Mouse (Mus musculus) intestine, postnatal 0 days (tissue): ENCODE measurements around the gene Tsx. TPM values are rescaled to one million over a fixed set of nuclear protein-coding genes. Genes with fewer than 3 reads are reported as not detected.

Experiments
- ATAC-seq: fragments of 200-750 bp; cut with Nextera tagmentation; 2 replicates; pipeline ENCODE4 v1.8.0; 2017; ENCODE audit warnings: mild to moderate bottlenecking, moderate TSS enrichment, moderate library complexity
- H3K27ac ChIP-seq: fragments of 300-500 bp; sonication (generic); 2 replicates; pipeline ENCODE4 v1.5.1; 2014; ENCODE audit warnings: mild to moderate bottlenecking, low read depth, low read length, moderate library complexity
- H3K27me3 ChIP-seq: fragments of 300-500 bp; sonication (generic); replicated peaks from 2 replicates; pipeline ENCODE4 v1.6.1; 2014; ENCODE audit warnings: low read length, mixed read lengths; ENCODE audit not compliant: control insufficient read depth, insufficient read depth
- H3K36me3 ChIP-seq: fragments of 300-500 bp; sonication (generic); 2 replicates; pipeline ENCODE4 v1.6.1; 2014; ENCODE audit warnings: mild to moderate bottlenecking, moderate library complexity; ENCODE audit not compliant: control insufficient read depth, insufficient read depth
- H3K4me1 ChIP-seq: fragments of 300-500 bp; sonication (generic); replicated peaks from 2 replicates; pipeline ENCODE4 v1.6.1; 2014; ENCODE audit warnings: antibody characterized with exemption, low read length, mixed read lengths; ENCODE audit not compliant: control insufficient read depth, insufficient read depth
- H3K4me2 ChIP-seq: fragments of 300-500 bp; sonication (generic); replicated peaks from 2 replicates; pipeline ENCODE4 v1.6.1; 2014; ENCODE audit warnings: low read depth, mild to moderate bottlenecking, moderate library complexity
- H3K4me3 ChIP-seq: fragments of 300-500 bp; sonication (generic); 2 replicates; pipeline ENCODE4 v1.5.1; 2014; ENCODE audit warnings: low read depth, low read length
- H3K9ac ChIP-seq: fragments of 300-500 bp; sonication (generic); 2 replicates; pipeline ENCODE4 v1.6.1; 2014; ENCODE audit warnings: mild to moderate bottlenecking, low read depth, low read length
- H3K9me3 ChIP-seq: fragments of 300-500 bp; sonication (generic); 2 replicates; pipeline ENCODE4 v1.6.1; 2016; ENCODE audit warnings: mixed run types; ENCODE audit not compliant: control insufficient read depth
- CTCF ChIP-seq: sonication (generic); IDR thresholded peaks from 2 replicates; pipeline ENCODE4 v1.5.1; 2016; ENCODE audit warnings: low read depth, mild to moderate bottlenecking, control low read depth, antibody characterized with exemption, moderate library complexity
- WGBS: fragments of 180-500 bp; shearing (Covaris S2); extraction: QIAGEN DNeasy Blood & Tissue Kit; methylation state at CpG from one replicate; pipeline ENCODE4 v1.1.7; 2014; 5-methylcytosine and 5-hydroxymethylcytosine counted together
- polyA plus RNA-seq: library from polyadenylated mRNA; unstranded; fragments of >200 nt; fragmentation: Nextera tagmentation; extraction: Ambion mirVana; gene quantifications from 2 replicates; pipeline ENCODE4 v1.2.1, GENCODE M21; 2015

Gene Tsx
- polyA plus RNA-seq, 1 experiment from 2014 or later, result 0.25 TPM

- Histone ChIP-seq H3K4me3 (no peak overlapping the region), H3K27ac (no peak overlapping the region), H3K4me1 (no peaks in the 10 kb centered on the region), H3K36me3 (no peaks in the 10 kb centered on the region), H3K9me3 (no peaks in the 10 kb centered on the region), H3K27me3 (no peaks in the 10 kb centered on the region), H3K4me2 (no peak overlapping the region), H3K9ac (no peak overlapping the region)
- ATAC-seq, result no peak
- peak; percentile 48 for TF ChIP-seq CTCF
- 68% methylated on average over 5 of the region's 5 CpGs for WGBS
These were observed 45.8 kb downstream of the Tsx start for GRCm38 (mm10) chrX:103460056-103460455.

GRCm38 (mm10) chrX:103468998-103469397 lies 54.7 kb downstream of the Tsx start:
- Histone ChIP-seq H3K27me3 (no peaks in the 10 kb centered on the region), H3K4me3 (no peak overlapping the region), H3K4me2 (no peak overlapping the region), H3K9ac (no peak overlapping the region), H3K27ac (no peak overlapping the region), H3K36me3 (no peaks in the 10 kb centered on the region), H3K9me3 (no peaks in the 10 kb centered on the region), H3K4me1 (no peaks in the 10 kb centered on the region)
- TF ChIP-seq CTCF, result peak; percentile 30; the same call in 1 of the 2 replicates
- 66% methylated on average over 2 of the region's 2 CpGs for WGBS
- no peak for ATAC-seq

- Histone ChIP-seq H3K36me3 (no peaks in the 10 kb centered on the region), H3K27me3 (no peaks in the 10 kb centered on the region)
These were observed 58.1 kb downstream of the Tsx start for GRCm38 (mm10) chrX:103472346-103472745.

More at GRCm38 (mm10) chrX:103472346-103472745, 58.1 kb downstream of the Tsx start:
- H3K9ac ChIP-seq, result no peak overlapping the region
- no peaks in the 10 kb centered on the region for H3K4me1 ChIP-seq
- WGBS, result 77% methylated on average over 3 of the region's 3 CpGs
- H3K4me2 ChIP-seq, result no peak overlapping the region
- no peak overlapping the region for H3K4me3 ChIP-seq
- no peak overlapping the region for H3K27ac ChIP-seq
- H3K9me3 ChIP-seq, result no peaks in the 10 kb centered on the region
- TF ChIP-seq CTCF, result no peak
- ATAC-seq, result no peak

Other genes with a start within 250 kb of the Tsx start
- gene Nap1l2, start 227.8 kb upstream of the Tsx start, polyA plus RNA-seq, result 1.0 and 1.3 TPM in 2 replicates
- gene Cdx4, start 93.1 kb upstream of the Tsx start, polyA plus RNA-seq, result not detected in 2 replicates
- 2.0 and 2.3 TPM in 2 replicates for gene Chic1, start 58.0 kb upstream of the Tsx start, polyA plus RNA-seq
- gene Gm26992, start 7.5 kb downstream of the Tsx start, polyA plus RNA-seq, result not detected in 2 replicates
- gene Zcchc13, start 216.1 kb downstream of the Tsx start, polyA plus RNA-seq, result not detected in 2 replicates